Mouse (Mus musculus) thymus, postnatal 25 days (tissue): ENCODE results near the gene Mrgprb1.
"Not testable (repeated sequence)": the region's sequence is repeated elsewhere in the genome, so short reads cannot be mapped to it uniquely, and the experiment has no call there.

ENCODE experiments used
- DNase-seq: peaks from one replicate; pipeline ENCODE4 v3.0.0; 2022

Gene Mrgprb1

DNA sequence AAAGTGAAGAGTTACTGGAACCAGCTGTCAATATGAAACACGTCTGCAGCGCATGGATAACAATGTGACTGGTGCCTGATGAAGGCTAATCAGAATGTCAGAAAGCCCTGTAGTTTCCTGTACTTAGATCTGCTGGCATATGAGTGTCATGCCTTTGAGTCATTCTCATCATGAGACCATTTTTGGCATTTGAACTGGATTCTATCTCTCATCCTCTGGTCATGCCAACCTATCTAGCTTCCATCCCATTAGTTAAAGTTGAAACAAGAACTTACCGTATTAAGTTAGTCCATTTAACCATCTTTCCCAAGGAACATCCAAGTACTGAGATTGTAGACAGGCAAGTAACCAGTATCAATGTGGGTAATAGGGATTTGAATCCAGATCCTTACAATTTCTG, at the start of gene Mrgprb1:
Gene Mrgprb1 (minus strand): TSS at position 101 of the 400 bp plus-strand sequence.
- DNase-seq, result no peak

- no peak for DNase-seq
Measured at GRCm38 (mm10) chr7:48499221-48499620, 43.1 kb upstream of the Mrgprb1 start, which contains the start of gene Mrgprx2. Gene Mrgprx2 (minus strand): TSS chr7:48499321.

DNA sequence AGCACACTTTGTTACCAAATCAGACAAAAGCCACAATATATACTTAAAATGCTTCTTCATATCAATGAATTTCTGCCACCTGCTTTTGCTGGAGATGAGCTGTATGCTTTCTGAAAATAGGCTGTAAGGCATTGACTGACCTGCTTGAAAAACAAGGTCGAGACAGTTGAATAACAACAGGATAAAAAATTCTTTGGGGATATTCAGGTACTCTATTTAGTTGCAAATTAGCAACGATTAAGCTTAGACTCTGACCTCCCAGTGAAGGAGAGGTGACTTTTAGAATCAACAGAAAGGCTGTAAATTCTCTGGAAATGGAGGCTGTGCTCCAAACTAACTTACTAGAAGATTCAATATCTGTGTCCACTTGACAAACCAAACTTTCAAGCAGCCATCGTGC, 19.6 kb downstream of the Mrgprb1 start:
- DNase-seq, result no peak

- not testable (repeated sequence) for DNase-seq
Measured at GRCm38 (mm10) chr7:48435936-48436335, 20.2 kb downstream of the Mrgprb1 start.
